Mouse (Mus musculus) C3H10T1/2 (cell line): Measurements from ENCODE around the gene Ppm1l. TPM values are rescaled to one million over a fixed set of nuclear protein-coding genes. Genes with fewer than 3 reads are reported as not detected.

Experiments used
- polyA plus RNA-seq, 2 experiments: library from polyadenylated mRNA; unstranded; fragments of >200 nt; fragmentation: generic; extraction: Trizol; gene quantifications; one replicate each; pipeline ENCODE4 v1.2.1; 2012; ENCODE audit warnings: missing spikeins in 2 of 2

Gene Ppm1l
- 1 to 10 TPM in 1 of 2 experiments, under 1 TPM in 1; 0.69 to 3.7 TPM for polyA plus RNA-seq

GRCm38 (mm10) chr3:69316391-69317195, at the start of gene Ppm1l:
TSS of gene Ppm1l (plus strand) at chr3:69316861.

GRCm38 (mm10) chr3:69598261-69599165, 281.9 kb downstream of the Ppm1l start, which contains the start of gene B3galnt1:
TSS of gene B3galnt1 (minus strand) at chr3:69598960.

Other genes starting within 250 kb of the Ppm1l start
- 1 to 10 TPM; 1.1 to 7.2 TPM for gene Kpna4, start 189.7 kb upstream of the Ppm1l start, polyA plus RNA-seq
- not detected for gene Arl14, start 94.4 kb upstream of the Ppm1l start, polyA plus RNA-seq